Mouse (Mus musculus): ENCODE results near the gene Prss38.

Prss38 gene

DNA sequence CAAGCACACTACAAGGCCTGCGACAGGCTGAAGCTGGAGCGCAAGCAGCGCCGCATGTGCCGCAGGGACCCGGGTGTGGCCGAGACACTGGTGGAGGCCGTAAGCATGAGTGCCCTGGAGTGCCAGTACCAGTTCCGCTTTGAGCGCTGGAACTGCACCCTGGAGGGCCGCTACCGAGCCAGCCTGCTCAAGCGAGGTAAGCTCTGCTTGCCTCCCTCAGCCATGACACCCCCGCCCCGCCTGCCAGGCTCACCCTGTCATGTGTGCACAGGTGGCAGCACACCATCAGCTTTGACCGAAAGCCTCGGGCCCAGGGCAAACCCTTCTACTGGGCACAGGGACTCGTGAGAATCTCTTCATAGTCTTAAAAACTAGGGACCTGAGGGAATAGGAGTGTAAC, 47.8 kb downstream of the Prss38 start:
- DNase-seq (ENCODE audit: low spot score in 2 of 2) = no peak

DNA sequence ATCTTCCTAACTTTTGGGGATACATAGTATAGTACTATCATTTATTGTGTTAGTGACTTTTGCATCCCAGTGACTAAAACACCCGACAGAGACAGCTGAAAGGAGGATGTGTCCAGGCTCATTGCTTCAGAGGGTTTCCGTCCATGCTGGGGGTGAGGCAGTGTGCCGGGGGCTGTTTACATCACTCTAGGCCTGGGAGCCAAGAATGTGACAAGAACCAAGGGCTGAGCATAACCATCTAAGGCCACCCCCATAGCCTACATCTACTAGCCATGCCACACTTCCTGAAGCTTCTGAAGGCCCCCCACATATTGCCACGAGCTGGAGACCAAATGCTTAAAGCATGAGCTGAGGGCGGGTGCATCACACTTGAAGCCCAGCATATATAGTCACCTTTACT, 50.7 kb downstream of the Prss38 start:
- no peak for DNase-seq (ENCODE audit: low spot score in 2 of 2)

GRCm38 (mm10) chr11:59322988-59323387, 52.5 kb downstream of the Prss38 start:
- DNase-seq (ENCODE audit: low spot score in 2 of 2) = no peak
